ENCODE assay signal across 25 mouse cellular contexts in genomic region chr7:137159086-137159485, GRCm38 (mm10).
DNase-seq lines count a peak whose midpoint lies in the region; ATAC-seq lines count a peak whose summit lies in the region.
"Had no signal": no experiment of that assay in that cellular context is flagged by ENCODE, and none has a peak within 500 bp of the region (broad histone marks: within the 10 kb centered on the region; RNA-seq: fewer than 3 reads in every experiment).

No protein-coding gene starts in this region.

- H3K27me3 ChIP-seq in heart, embryonic 12.5 days (replicated peaks), result 0 out of 2 replicates have a peak, but pooled peaks cover 2% of the 10 kb centered on the region
- H3K27me3 ChIP-seq: limb, embryonic 15.5 days; Patski; stomach, embryonic 15.5 days had no signal

- no peaks in the 10 kb centered on the region for H3K36me3 ChIP-seq in heart, embryonic 12.5 days
- H3K36me3 ChIP-seq: G1E; limb, embryonic 15.5 days; midbrain, embryonic 10.5 days; stomach, embryonic 15.5 days had no signal

- H3K4me2 ChIP-seq in heart, embryonic 12.5 days, result no peak overlapping the region
- H3K4me2 ChIP-seq: forebrain, embryonic 13.5 days; hindbrain, embryonic 14.5 days; limb, embryonic 15.5 days; stomach, embryonic 15.5 days had no signal

- no peak overlapping the region for H3K4me3 ChIP-seq in heart, embryonic 12.5 days
- H3K4me3 ChIP-seq: forebrain, embryonic 13.5 days; limb, embryonic 15.5 days; midbrain, embryonic 10.5 days; stomach, embryonic 15.5 days had no signal

- H3K4me1 ChIP-seq in heart, embryonic 12.5 days (replicated peaks), result no peaks in the 10 kb centered on the region
- H3K4me1 ChIP-seq: forebrain, embryonic 13.5 days; limb, embryonic 15.5 days; midbrain, embryonic 10.5 days; stomach, embryonic 15.5 days had no signal

- ATAC-seq in heart, embryonic 12.5 days (ENCODE audit: insufficient number of reproducible peaks, low FRiP score), result no peak
- ATAC-seq: activated CD4-positive, CD25-positive, alpha-beta regulatory T cell, adult 4 months; forebrain, embryonic 13.5 days; Patski had no signal

- H3K27ac ChIP-seq in heart, embryonic 12.5 days (ENCODE audit: poor library complexity, severe bottlenecking), result no peak overlapping the region
- H3K27ac ChIP-seq: forebrain, embryonic 13.5 days; hindbrain, embryonic 14.5 days; kidney, postnatal 0 days; limb, embryonic 15.5 days; liver, embryonic 14.5 days; macrophage; midbrain, embryonic 10.5 days; stomach, embryonic 15.5 days had no signal

- intact Hi-C loops in heart, postnatal 14 days (cut with DNase I), result no loop called here

- no peaks in the 10 kb centered on the region for H3K9me3 ChIP-seq in heart, embryonic 12.5 days (replicated peaks)
- H3K9me3 ChIP-seq: forebrain, embryonic 13.5 days; limb, embryonic 15.5 days; midbrain, embryonic 10.5 days; stomach, embryonic 15.5 days had no signal

- DNase-seq in heart, adult 8-10 months (ENCODE audit: low spot score), result peak; percentile 16
- peak; percentile 12 to 16 for DNase-seq in heart, postnatal 14 days
- DNase-seq in lung, postnatal 14 days, result peak; percentile 44
- DNase-seq in adrenal gland, postnatal 25 days, result no peak
- no peak for DNase-seq in urinary bladder, postnatal 36 days (ENCODE audit: low spot score in 2 of 2)
- DNase-seq in urinary bladder, postnatal 25 days (ENCODE audit: low spot score), result no peak
- DNase-seq: adrenal gland, adult 8-10 months; cerebellum, adult 2 months; kidney, adult 2 months; left cerebral cortex, postnatal 4 days; right cerebral cortex, adult 18-20 months; right cerebral cortex, postnatal 4 days; thymus, postnatal 36 days had no signal

- no peak overlapping the region for H3K9ac ChIP-seq in heart, embryonic 12.5 days
- H3K9ac ChIP-seq: forebrain, embryonic 13.5 days; hindbrain, embryonic 14.5 days; limb, embryonic 15.5 days; liver, embryonic 14.5 days; stomach, embryonic 15.5 days had no signal

Comparison
In these comparisons a context has a peak if more than half of its experiments do, and no peak if none do; other contexts are left out.
1. DNase-seq: peak in heart, adult 8-10 months (single experiment), heart, postnatal 14 days (2 of 2) and lung, postnatal 14 days (single experiment); none in adrenal gland, postnatal 25 days (single experiment), urinary bladder, postnatal 36 days (0 of 2) and urinary bladder, postnatal 25 days (single experiment).